Mouse (Mus musculus): ENCODE data around the gene Madd.

Madd gene

DNA sequence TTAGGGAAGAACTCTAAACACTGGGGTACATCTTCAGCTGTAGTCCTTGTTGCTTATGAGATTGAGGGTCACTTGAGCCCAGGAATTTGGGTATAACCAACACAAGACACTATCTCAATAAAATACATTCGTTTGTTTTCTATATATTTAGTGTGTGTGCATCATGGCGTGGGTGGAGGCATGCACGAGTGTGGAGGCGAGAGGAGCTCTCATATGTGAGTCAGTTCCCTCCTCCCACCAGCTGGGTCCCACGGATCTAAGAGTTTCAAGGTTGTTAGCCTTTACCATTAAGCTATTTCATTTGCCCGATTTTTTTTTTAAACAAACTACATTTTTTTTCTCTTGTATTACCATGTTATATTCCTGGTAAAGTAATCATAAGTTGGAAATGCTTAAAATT lies 92.8 kb downstream of the Madd start:
- WGBS: 51% methylated on average over 6 of the region's 6 CpGs

DNA sequence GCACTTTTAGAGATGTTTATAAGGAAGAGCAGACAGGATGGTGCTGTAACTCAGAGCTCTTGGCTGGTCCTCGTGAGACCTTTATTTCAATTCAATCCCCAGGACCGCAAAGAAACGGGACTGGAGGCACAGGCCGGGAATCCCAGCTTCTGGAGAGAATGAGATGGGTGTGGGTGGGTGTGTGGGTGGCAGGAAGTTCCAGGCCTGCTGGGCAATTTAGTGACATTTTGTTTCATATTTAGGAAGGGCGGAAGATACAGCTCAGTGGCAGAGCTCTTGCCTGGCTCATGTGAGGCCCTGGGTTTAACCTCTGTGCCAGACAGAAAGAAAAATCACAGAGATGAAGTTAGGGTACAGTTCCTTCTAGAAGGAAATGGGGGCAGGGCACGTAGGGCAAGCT lies 93.4 kb downstream of the Madd start:
- 45% methylated on average over 6 of the region's 6 CpGs for WGBS

DNA sequence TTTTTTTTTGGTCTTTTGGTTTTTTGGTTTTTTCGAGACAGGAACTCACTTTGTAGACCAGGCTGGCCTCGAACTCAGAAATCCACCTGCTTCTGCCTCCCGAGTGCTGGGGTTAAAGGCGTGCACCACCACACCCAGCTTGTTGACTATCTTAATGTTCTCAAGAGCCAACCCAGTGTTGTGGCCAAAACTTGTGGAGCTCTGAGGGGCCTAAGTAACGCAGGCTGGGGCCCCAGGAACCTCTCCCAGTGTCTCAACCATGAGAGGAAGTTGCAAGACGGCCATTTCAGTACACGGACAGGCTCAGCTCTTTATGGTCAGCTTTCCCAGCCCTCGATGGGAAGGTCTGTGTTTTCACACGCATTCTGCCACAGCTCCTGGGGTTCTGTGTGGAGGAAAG lies 94.7 kb downstream of the Madd start:
- WGBS: 84% methylated on average over 9 of the region's 9 CpGs

DNA sequence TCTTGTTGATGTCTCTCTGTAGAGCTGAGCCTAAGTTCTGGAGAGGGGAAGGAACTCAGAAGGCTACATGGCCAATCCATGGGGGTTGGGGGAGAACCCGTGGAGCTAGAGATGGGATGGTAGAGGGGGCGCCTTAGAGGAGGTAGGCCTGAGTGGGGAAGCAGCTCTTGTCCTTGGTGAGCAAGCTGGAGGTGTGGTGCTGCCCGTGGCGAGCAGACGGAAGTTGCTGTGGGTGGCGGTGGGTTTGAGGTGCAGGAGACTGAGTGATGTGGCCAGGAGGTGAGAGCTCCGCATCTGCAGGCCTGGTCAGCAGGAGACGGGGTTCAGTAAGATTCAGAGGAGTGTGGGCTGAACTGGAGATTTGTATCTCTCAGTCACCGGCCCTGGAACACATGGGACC lies 96.2 kb downstream of the Madd start:
- WGBS: 89% methylated on average over 9 of the region's 9 CpGs
